Mouse (Mus musculus) hindbrain, postnatal 0 days (tissue): ENCODE data around the gene Lamc1. TPM values are rescaled to one million over a fixed set of nuclear protein-coding genes. Genes with fewer than 3 reads are reported as not detected.

Experiments
- ATAC-seq: fragments of 200-750 bp; cut with Nextera tagmentation; 2 replicates; pipeline ENCODE4 v1.8.0; 2017; ENCODE audit warnings: mild to moderate bottlenecking, moderate TSS enrichment, moderate library complexity
- DNase-seq: peaks from one replicate; pipeline ENCODE4 v3.0.0-alpha.2; 2015; ENCODE audit warnings: low spot score
- H3K27ac ChIP-seq: fragments of 300-500 bp; sonication (generic); 2 replicates; pipeline ENCODE4 v1.5.1; 2014; ENCODE audit warnings: mild to moderate bottlenecking
- H3K27me3 ChIP-seq: fragments of 300-500 bp; sonication (generic); 2 replicates; pipeline ENCODE4 v1.6.1; 2014; ENCODE audit warnings: low read length, mixed read lengths; ENCODE audit not compliant: insufficient read depth
- H3K36me3 ChIP-seq: fragments of 300-500 bp; sonication (generic); 2 replicates; pipeline ENCODE4 v1.6.1; 2014; ENCODE audit warnings: low read length, mixed read lengths; ENCODE audit not compliant: insufficient read depth
- H3K4me1 ChIP-seq: fragments of 300-500 bp; sonication (generic); 2 replicates; pipeline ENCODE4 v1.6.1; 2014; ENCODE audit warnings: antibody characterized with exemption, low read length, mixed read lengths; ENCODE audit not compliant: insufficient read depth
- H3K4me2 ChIP-seq: fragments of 300-500 bp; sonication (generic); 2 replicates; pipeline ENCODE4 v1.6.1; 2014; ENCODE audit warnings: low read depth, mild to moderate bottlenecking, low read length, moderate library complexity, mixed read lengths
- H3K4me3 ChIP-seq: fragments of 300-500 bp; sonication (generic); 2 replicates; pipeline ENCODE4 v1.5.1; 2014; ENCODE audit warnings: low read length
- H3K9ac ChIP-seq: fragments of 300-500 bp; sonication (generic); replicated peaks from 2 replicates; pipeline ENCODE4 v1.6.1; 2014; ENCODE audit warnings: mild to moderate bottlenecking, low read length, moderate library complexity, mixed read lengths
- H3K9me3 ChIP-seq: fragments of 300-500 bp; sonication (generic); 2 replicates; pipeline ENCODE4 v1.6.1; 2016; ENCODE audit warnings: low read length, mixed read lengths
- CTCF ChIP-seq: IDR thresholded peaks from 2 replicates; pipeline ENCODE4 v1.5.1; 2016; ENCODE audit warnings: antibody characterized with exemption, control low read depth, low read depth
- WGBS: fragments of 180-500 bp; shearing (Covaris S2); extraction: QIAGEN DNeasy Blood & Tissue Kit; methylation state at CpG from one replicate; pipeline ENCODE4 v1.1.7; 2014; 5-methylcytosine and 5-hydroxymethylcytosine counted together
- polyA plus RNA-seq: library from polyadenylated mRNA; unstranded; fragments of >200 nt; fragmentation: Nextera tagmentation; extraction: Ambion mirVana; gene quantifications from 2 replicates; pipeline ENCODE4 v1.2.1, GENCODE M21; 2015
- total RNA-seq: library from RNA; depleted of rRNA; stranded (reverse); fragments of >200 nt; gene quantifications from 2 replicates; pipeline ENCODE4 v1.2.3, GENCODE M21; 2014

Gene Lamc1
- total and polyA plus RNA-seq, 2 experiments from 2014 or later = 13.5 to 52.9 TPM

- WGBS = 42% methylated on average over 9 of the region's 9 CpGs
- Histone ChIP-seq H3K27ac (no peak overlapping the region), H3K4me2 (no peak overlapping the region), H3K9me3 (no peaks in the 10 kb centered on the region), H3K9ac (no peak overlapping the region), H3K4me3 (no peak overlapping the region), H3K36me3 (peaks cover 30% of the 10 kb centered on the region), H3K4me1 (no peaks in the 10 kb centered on the region), H3K27me3 (no peaks in the 10 kb centered on the region)
- peak; percentile 15 for DNase-seq
- peak; percentile 59; the same call in 1 of the 2 replicates for ATAC-seq
- TF ChIP-seq CTCF = no peak
Measured at GRCm38 (mm10) chr1:153219376-153219775, 113.2 kb downstream of the Lamc1 start.

DNA sequence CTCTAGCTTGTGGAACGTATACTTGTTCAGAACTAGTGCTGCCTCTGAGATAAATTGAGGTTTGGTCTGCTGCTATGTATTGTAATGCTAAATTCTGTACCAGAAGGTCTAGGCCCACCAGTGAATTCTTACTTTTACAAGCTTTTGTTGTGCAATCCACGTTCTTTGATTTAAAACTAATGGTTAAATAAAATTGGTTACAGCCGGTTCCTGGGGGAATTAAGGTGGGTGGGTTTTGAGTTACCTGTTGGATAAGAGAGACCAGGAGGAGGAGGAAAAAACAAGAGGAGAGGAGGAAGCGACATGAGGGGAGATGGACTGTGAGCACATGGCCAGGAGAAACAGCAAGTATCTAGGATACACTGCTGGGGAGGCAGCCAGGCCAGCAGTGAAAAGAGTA lies 116.1 kb downstream of the Lamc1 start:
- H3K27me3 ChIP-seq = no peaks in the 10 kb centered on the region
- no peaks in the 10 kb centered on the region for H3K9me3 ChIP-seq
- ATAC-seq = no peak
- H3K4me1 ChIP-seq = no peaks in the 10 kb centered on the region
- TF ChIP-seq CTCF = no peak
- H3K36me3 ChIP-seq = peaks cover 16% of the 10 kb centered on the region
- no peak overlapping the region for H3K9ac ChIP-seq
- no peak overlapping the region for H3K4me2 ChIP-seq
- H3K4me3 ChIP-seq = no peak overlapping the region
- 70% methylated on average over 4 of the region's 4 CpGs for WGBS
- no peak overlapping the region for H3K27ac ChIP-seq
- DNase-seq = no peak

- H3K9ac ChIP-seq = no peak overlapping the region
- no peak overlapping the region for H3K4me2 ChIP-seq
- H3K9me3 ChIP-seq = no peaks in the 10 kb centered on the region
- DNase-seq (no peak), ATAC-seq (no peak)
- H3K36me3 ChIP-seq = peaks cover 8% of the 10 kb centered on the region; the same call in 1 of the 2 replicates
- no peak for TF ChIP-seq CTCF
- 74% methylated on average over 5 of the region's 5 CpGs for WGBS
- H3K27me3 ChIP-seq = no peaks in the 10 kb centered on the region
- no peaks in the 10 kb centered on the region for H3K4me1 ChIP-seq
- H3K4me3 ChIP-seq = no peak overlapping the region
- H3K27ac ChIP-seq = no peak overlapping the region
Measured at GRCm38 (mm10) chr1:153215676-153216075, 116.9 kb downstream of the Lamc1 start.

DNA sequence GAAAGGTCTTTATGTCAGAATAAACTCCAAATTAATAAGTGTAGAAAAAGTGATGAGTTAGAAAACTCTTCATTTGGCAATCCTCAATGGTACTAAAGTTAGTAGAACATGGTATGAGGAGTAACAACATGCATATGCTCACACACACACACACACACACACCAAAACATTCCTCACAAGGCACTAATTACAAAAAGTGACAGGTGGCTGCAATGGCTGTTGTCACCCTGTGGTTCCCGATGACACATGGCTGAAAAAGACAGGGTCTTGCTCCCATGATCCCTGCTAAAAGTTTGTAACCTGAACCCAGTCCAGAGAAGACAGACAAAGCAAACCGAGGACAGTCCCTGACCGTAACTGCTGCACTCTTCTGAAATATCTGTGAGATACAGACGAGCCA lies 121.6 kb downstream of the Lamc1 start:
- Histone ChIP-seq H3K4me3 (no peak overlapping the region), H3K4me1 (no peaks in the 10 kb centered on the region), H3K27ac (no peak overlapping the region), H3K9ac (no peak overlapping the region), H3K36me3 (no peaks in the 10 kb centered on the region), H3K27me3 (no peaks in the 10 kb centered on the region), H3K4me2 (no peak overlapping the region), H3K9me3 (no peaks in the 10 kb centered on the region)
- TF ChIP-seq CTCF = no peak
- no peak for DNase-seq
- ATAC-seq = no peak
- WGBS = 44% methylated on average over 4 of the region's 4 CpGs

DNA sequence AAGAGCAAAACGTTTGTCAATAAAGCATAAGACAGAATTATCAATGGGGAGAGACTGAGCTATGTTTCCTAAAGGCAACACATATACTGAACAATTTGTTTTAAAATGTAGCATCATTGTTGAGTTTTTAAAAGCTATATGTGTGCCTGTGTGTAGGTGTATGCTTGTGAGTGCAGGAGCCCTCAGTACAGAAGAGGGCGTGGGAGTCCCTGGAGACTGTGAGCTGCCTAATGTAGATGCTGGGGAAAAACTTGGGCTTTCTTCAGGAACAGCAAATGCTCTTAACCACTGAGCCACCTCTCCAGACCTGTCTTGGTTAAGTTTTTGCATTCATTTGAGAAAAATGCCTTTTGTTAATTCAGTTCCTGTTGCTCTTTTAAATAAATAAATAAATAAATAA lies 122.4 kb downstream of the Lamc1 start:
- ATAC-seq = no peak
- no peak for TF ChIP-seq CTCF
- H3K4me1 ChIP-seq = no peaks in the 10 kb centered on the region
- no peaks in the 10 kb centered on the region for H3K36me3 ChIP-seq
- H3K4me3 ChIP-seq = no peak overlapping the region
- no peaks in the 10 kb centered on the region for H3K27me3 ChIP-seq
- no peak overlapping the region for H3K9ac ChIP-seq
- H3K4me2 ChIP-seq = no peak overlapping the region
- no peak for DNase-seq
- WGBS = 86% methylated on average over 2 of the region's 2 CpGs
- H3K9me3 ChIP-seq = no peaks in the 10 kb centered on the region
- H3K27ac ChIP-seq = no peak overlapping the region

DNA sequence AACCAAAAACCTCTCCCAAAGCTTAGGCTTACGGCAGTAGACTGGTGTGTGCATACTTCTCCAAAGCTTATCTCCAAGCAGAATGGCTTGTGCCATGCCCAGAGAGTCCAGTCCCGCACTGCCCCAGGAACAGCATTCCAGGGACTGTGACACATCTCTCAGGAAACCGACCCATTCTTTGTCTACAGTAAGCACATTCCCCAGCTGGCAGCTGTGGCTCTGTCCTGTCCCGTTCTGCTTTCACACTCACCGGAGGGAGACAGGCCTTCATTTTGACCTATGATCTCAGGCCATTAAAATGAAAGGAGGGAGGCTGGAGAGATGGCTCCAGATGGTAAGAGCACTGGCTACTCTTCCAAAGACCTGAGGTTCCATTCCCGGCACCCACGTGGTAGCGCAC lies 130.4 kb downstream of the Lamc1 start:
- no peaks in the 10 kb centered on the region for H3K9me3 ChIP-seq
- H3K36me3 ChIP-seq = no peaks in the 10 kb centered on the region
- DNase-seq = no peak
- 23% methylated on average over 8 of the region's 8 CpGs for WGBS
- TF ChIP-seq CTCF = no peak
- H3K4me3 ChIP-seq = no peak overlapping the region
- peak; percentile 35; the same call in 1 of the 2 replicates for ATAC-seq
- no peak overlapping the region for H3K4me2 ChIP-seq
- H3K9ac ChIP-seq = no peak overlapping the region
- no peaks in the 10 kb centered on the region for H3K27me3 ChIP-seq
- no peak overlapping the region for H3K27ac ChIP-seq
- H3K4me1 ChIP-seq = no peaks in the 10 kb centered on the region

DNA sequence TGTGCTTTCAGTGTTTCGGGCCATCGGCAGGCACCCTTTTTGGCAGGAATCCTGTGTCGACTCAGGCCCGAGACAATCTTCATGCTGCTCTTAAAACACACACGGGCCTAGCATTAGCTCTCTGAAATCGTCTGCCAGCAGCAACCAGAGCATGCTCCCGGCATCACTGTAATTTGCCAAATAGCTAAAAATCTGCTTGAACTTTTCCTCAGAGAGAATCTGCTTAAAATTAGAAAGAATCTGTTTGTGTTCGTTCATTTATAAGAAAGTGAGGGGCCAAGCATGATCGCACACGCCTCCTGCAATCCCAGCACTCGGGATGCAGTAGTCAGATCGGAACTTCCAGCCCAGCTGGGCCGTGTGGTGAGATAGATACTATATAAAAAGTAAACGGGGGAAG lies 131.1 kb downstream of the Lamc1 start:
- H3K36me3 ChIP-seq = no peaks in the 10 kb centered on the region
- no peak overlapping the region for H3K4me3 ChIP-seq
- no peak overlapping the region for H3K9ac ChIP-seq
- H3K27ac ChIP-seq = no peak overlapping the region
- TF ChIP-seq CTCF = no peak
- 23% methylated on average over 14 of the region's 14 CpGs for WGBS
- ATAC-seq (no peak), DNase-seq (no peak)
- H3K9me3 ChIP-seq = no peaks in the 10 kb centered on the region
- no peaks in the 10 kb centered on the region for H3K4me1 ChIP-seq
- H3K4me2 ChIP-seq = no peak overlapping the region
- no peaks in the 10 kb centered on the region for H3K27me3 ChIP-seq
